Mouse (Mus musculus): ENCODE measurements at regions not wholly inside any gene's neighbourhood (a gene's known extent, or its start where the extent isn't known, plus 50 kb on each side); places are given as distances from the start of the nearest gene placed in this dataset.
A peak's percentile ranks its signal among the peaks of the same experiment; 100 is the strongest.
"Not testable (repeated sequence)": the region's sequence is repeated elsewhere in the genome, so short reads cannot be mapped to it uniquely, and the experiment has no call there.

DNA sequence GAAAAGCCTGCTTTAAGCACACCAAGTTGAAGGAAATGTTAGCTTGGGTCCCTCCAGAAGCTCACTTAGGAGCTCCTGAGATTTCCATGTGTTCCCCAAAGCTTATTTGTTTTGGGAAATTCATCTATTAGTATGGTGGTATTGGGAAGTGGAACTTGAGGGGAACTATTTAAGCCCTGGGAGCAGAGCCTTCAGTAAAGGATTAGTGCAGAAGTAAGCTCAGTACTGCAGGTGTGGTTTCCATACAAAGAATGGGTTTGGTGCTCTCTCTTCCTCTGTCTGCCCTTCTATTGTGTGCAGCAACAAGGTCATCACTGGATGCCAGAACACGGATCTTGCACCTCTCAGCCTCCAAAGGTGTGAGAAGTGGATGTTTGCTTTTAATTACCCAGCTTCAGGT lies 57.2 kb downstream of the Foxa2 start:
- no peak for DNase-seq (ENCODE audit: inconsistent age in 2 of 2, low spot score in 1 of 2)

DNA sequence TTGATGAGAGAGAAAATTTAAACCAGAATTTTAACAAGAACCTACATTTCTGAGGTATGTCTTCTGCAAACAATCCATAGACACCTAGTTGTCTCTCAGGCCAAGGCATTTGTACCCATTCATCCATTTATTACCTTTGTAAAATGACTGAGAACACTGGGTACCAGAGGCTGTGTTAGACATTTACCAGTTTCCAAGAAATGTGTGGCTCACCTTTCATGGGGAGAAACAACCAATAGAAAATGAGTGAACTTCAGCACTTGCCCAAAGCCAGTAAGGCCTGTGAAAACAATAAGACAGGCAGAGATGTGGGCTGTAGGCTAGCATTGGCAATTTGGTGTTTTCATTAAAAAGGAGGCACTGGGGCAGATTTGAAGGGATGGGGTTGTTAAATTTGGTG lies 58.2 kb downstream of the Foxa2 start:
- DNase-seq (ENCODE audit: inconsistent age in 2 of 2, low spot score in 1 of 2), result no peak

GRCm38 (mm10) chr2:147985261-147985575 lies 61.6 kb downstream of the Foxa2 start:
- no peak for DNase-seq (ENCODE audit: inconsistent age in 2 of 2, low spot score in 1 of 2)

- no peak for DNase-seq (ENCODE audit: inconsistent age in 2 of 2, low spot score in 1 of 2)
Observed at GRCm38 (mm10) chr2:147984547-147985260, 62.1 kb downstream of the Foxa2 start.

GRCm38 (mm10) chr2:147980929-147981479 lies 65.8 kb downstream of the Foxa2 start:
- DNase-seq (ENCODE audit: inconsistent age in 2 of 2, low spot score in 1 of 2), result peak in 1 of 2 experiments; percentile 56

GRCm38 (mm10) chr2:147980408-147980807 lies 66.4 kb downstream of the Foxa2 start:
- no peak for DNase-seq (ENCODE audit: inconsistent age in 2 of 2, low spot score in 1 of 2)

GRCm38 (mm10) chr2:147979660-147980364 lies 67.0 kb downstream of the Foxa2 start:
- DNase-seq (ENCODE audit: inconsistent age in 2 of 2, low spot score in 1 of 2), result no peak

DNA sequence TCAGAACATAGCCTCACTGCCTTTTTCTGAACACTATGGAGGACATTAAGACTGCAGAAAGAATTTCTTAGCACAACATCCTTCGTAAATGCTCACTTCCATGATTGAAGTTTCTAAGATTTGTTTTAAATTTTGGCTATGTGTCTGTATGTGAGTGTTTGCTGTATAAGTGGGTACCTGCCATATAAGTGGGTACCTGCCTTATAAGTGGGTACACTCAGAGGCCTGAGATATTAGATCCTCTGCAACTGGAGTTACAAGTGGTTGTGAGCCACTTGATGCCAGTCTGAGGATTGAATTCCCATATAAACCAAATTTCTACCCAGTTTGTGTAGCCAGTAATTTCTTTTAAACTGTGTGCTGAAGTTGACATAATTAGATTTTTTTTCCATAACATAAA lies 67.8 kb downstream of the Foxa2 start:
- DNase-seq (ENCODE audit: inconsistent age in 2 of 2, low spot score in 1 of 2), result no peak

- DNase-seq (ENCODE audit: inconsistent age in 2 of 2, low spot score in 1 of 2), result no peak
Observed at GRCm38 (mm10) chr2:147974776-147975175, 72.0 kb downstream of the Foxa2 start.

DNA sequence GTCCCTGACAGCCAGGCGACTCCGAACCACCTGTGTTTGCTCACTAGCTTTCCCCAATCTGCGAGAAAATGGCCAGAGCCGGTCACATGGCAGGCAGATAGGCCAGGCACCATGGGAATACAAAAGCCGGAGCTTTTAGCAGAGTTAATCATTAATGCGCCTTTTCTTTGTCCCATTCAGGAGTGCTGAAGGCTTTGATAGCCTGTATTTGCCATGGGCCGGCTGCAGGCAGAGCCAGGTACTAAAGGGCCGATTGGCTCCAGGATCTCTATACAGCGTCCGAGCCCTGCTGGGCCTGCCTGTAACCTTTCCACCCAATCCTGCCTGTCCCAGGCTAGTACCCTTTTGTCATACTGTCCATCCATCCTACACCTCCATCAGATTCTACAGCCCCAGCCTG lies 78.1 kb downstream of the Foxa2 start:
- no peak for DNase-seq (ENCODE audit: inconsistent age in 2 of 2, low spot score in 1 of 2)

- DNase-seq (ENCODE audit: inconsistent age in 2 of 2, low spot score in 1 of 2), result no peak
Observed at GRCm38 (mm10) chr2:147967829-147968529, 78.8 kb downstream of the Foxa2 start.

- not testable (repeated sequence) for DNase-seq (ENCODE audit: inconsistent age in 2 of 2, low spot score in 1 of 2)
Observed at GRCm38 (mm10) chr2:147963284-147963683, 83.5 kb downstream of the Foxa2 start.

DNA sequence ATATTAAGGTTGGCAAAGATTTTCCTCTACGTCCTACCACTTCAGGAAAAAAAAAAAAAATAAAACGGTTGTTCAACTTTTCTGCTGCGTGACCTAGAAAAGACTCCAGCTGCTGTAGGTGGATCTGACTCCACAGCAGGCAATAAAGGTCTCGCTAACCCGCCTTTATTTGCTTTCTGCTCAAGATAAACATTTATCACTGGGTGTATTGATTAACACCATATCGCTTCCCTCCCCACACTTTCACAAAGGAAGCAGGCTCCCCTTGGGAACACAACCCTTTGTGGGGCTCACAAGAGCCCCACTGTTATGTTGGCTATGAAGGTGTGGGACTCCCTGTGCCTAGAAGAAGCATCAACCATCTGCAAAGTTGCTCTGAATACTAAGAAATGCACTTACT lies 85.1 kb downstream of the Foxa2 start:
- no peak for DNase-seq (ENCODE audit: inconsistent age in 2 of 2, low spot score in 1 of 2)

GRCm38 (mm10) chr2:147954183-147954582 lies 92.6 kb downstream of the Foxa2 start:
- DNase-seq (ENCODE audit: inconsistent age in 2 of 2, low spot score in 1 of 2), result no peak

- no peak for DNase-seq (ENCODE audit: inconsistent age in 2 of 2, low spot score in 1 of 2)
Observed at GRCm38 (mm10) chr2:147951233-147951632, 95.5 kb downstream of the Foxa2 start.

- no peak for DNase-seq (ENCODE audit: inconsistent age in 2 of 2, low spot score in 1 of 2)
Observed at GRCm38 (mm10) chr2:147944171-147945040, 102.4 kb downstream of the Foxa2 start.

- no peak for DNase-seq (ENCODE audit: inconsistent age in 2 of 2, low spot score in 1 of 2)
Observed at GRCm38 (mm10) chr2:147942591-147942990, 104.2 kb downstream of the Foxa2 start.

GRCm38 (mm10) chr2:147941319-147941718 lies 105.5 kb downstream of the Foxa2 start:
- no peak for DNase-seq (ENCODE audit: inconsistent age in 2 of 2, low spot score in 1 of 2)

DNA sequence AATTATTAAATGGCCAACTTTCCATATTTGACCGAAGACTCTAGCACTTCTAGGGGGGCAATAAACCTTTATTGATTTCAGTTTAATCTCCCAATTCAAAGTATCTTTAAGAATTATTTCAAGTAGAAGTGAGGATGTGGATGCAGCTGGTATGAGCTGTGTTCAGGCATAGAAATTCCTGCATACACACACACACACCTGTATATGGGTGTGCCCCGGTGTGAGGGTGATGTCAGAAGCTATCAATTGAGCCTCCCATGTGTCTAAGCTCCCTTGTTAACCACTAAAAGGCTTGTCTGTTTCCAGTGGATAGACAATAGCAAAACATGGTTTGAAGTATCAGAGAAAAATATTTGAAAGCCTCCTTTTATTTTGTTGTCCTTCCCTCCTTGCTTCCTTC lies 114.3 kb downstream of the Foxa2 start:
- DNase-seq (ENCODE audit: inconsistent age in 2 of 2, low spot score in 1 of 2), result no peak

DNA sequence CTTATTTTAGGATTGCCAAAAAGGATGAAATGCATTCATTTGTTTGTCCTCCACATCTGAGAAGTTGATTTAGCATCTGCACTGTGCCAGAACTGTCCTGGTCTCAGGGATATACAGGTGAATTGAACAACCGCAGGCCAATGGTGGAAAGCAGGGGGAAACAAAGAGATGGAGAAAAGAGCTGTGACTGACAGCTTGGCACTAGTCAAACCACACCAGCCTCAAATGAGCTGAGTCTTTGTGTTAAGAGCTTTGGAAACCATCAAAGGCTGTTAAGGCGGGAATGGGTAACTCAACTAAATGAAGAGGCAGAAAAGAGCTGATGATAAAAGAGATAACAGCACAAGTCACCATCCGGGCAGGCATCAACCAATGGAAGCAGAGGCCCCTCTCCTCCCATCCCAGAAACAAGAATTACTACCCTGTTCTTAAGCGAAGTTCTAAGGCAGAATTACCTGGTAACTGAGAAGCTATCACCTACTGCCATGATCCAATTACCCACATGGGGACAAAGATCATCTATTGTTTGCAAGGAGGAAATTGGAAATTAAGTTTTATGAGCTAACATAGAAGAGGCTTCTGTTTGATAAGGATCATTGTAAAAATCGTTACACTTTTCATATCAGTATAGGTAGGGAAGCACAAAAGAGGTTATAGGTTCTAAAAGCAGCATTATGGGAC lies 117.6 kb downstream of the Foxa2 start:
- no peak for DNase-seq (ENCODE audit: inconsistent age in 2 of 2, low spot score in 1 of 2)

Measured in adrenal gland, adult (tissue).